Mouse (Mus musculus) megakaryocyte, embryonic 14.5 days (primary cell): ENCODE measurements around the gene Abca4. TPM values are rescaled to one million over a fixed set of nuclear protein-coding genes. Genes with fewer than 3 reads are reported as not detected.

ENCODE experiments used
- H3K27me3 ChIP-seq: replicated peaks from 2 replicates; pipeline ENCODE3; 2012; ENCODE audit warnings: inconsistent platforms
- H3K36me3 ChIP-seq: replicated peaks from 2 replicates; pipeline ENCODE3; 2012; ENCODE audit warnings: low read length, inconsistent platforms, mixed read lengths
- H3K4me1 ChIP-seq: 2 replicates; pipeline ENCODE4 v1.6.1; 2012; ENCODE audit warnings: inconsistent platforms
- H3K4me3 ChIP-seq: replicated peaks from 2 replicates; pipeline ENCODE3; 2012; ENCODE audit warnings: moderate library complexity, mild to moderate bottlenecking, inconsistent platforms
- H3K9me3 ChIP-seq: 2 replicates; pipeline ENCODE4 v1.6.1; 2012; ENCODE audit warnings: inconsistent platforms
- FLI1 ChIP-seq: IDR thresholded peaks from 2 replicates; pipeline ENCODE4 v1.6.1; 2012; ENCODE audit warnings: low read length, inconsistent platforms, mixed read lengths
- GATA1 ChIP-seq: IDR thresholded peaks from 3 replicates; pipeline ENCODE4 v1.6.1; 2012; ENCODE audit warnings: mixed read lengths, low read length, inconsistent platforms, borderline replicate concordance
- polyA plus RNA-seq: library from polyadenylated mRNA; stranded (reverse); fragments of >175 nt; gene quantifications from 2 replicates; pipeline ENCODE4 v1.2.3, GENCODE M21; 2012; ENCODE audit warnings: low replicate concordance; ENCODE audit not compliant: insufficient read depth

Gene Abca4
- 29.2 and 35.1 TPM in 2 replicates for polyA plus RNA-seq

- no peaks in the 10 kb centered on the region for H3K27me3 ChIP-seq
- TF ChIP-seq GATA1 (no peak), FLI1 (no peak)
- no peaks in the 10 kb centered on the region for H3K9me3 ChIP-seq
- peak within 1 kb of the TSS; percentile 86 for H3K4me3 ChIP-seq
- peaks cover 98% of the 10 kb centered on the region for H3K4me1 ChIP-seq
- no peaks in the 10 kb centered on the region for H3K36me3 ChIP-seq
These were observed at the start of gene Abca4 for GRCm38 (mm10) chr3:122043799-122044547. Gene Abca4, plus strand, starts transcription at chr3:122044443.

- Histone ChIP-seq H3K4me3 (no peak overlapping the region), H3K36me3 (peaks cover 82% of the 10 kb centered on the region), H3K27me3 (no peaks in the 10 kb centered on the region), H3K4me1 (peaks cover 22% of the 10 kb centered on the region), H3K9me3 (no peaks in the 10 kb centered on the region)
- TF ChIP-seq FLI1 = no peak
- no peak for TF ChIP-seq GATA1
These were observed 49.1 kb upstream of the Abca4 start for GRCm38 (mm10) chr3:121995125-121995524.

- no peaks in the 10 kb centered on the region for H3K27me3 ChIP-seq
- no peak overlapping the region for H3K4me3 ChIP-seq
- H3K9me3 ChIP-seq = no peaks in the 10 kb centered on the region
- H3K4me1 ChIP-seq = peaks cover 32% of the 10 kb centered on the region
- no peak for TF ChIP-seq FLI1
- TF ChIP-seq GATA1 = no peak
- peaks cover 78% of the 10 kb centered on the region for H3K36me3 ChIP-seq
These were observed 44.3 kb upstream of the Abca4 start for GRCm38 (mm10) chr3:121999934-122000333.

DNA sequence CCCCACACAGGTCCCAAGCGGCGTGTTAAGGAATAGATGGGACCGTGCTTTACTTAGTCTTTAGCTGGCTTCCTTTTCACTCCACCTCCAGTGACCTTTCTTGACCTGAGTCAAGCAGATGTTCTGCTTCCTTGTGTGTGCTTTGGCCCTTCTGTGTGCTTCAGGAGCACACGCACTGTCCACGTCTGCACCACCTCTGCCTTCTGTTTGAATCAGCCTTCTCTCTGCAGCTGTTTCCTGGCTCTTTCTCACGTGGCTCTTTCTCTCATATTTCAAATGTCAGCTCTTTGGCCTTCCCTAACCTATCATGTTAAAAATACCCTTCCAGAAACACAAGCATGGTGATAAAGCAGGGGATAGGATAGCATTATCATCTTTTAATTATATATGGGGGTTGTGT is 42.7 kb upstream of the Abca4 start:
- H3K4me1 ChIP-seq = peaks cover 29% of the 10 kb centered on the region

GRCm38 (mm10) chr3:122009818-122010217 is 34.4 kb upstream of the Abca4 start:
- H3K9me3 ChIP-seq = no peaks in the 10 kb centered on the region
- peaks cover 22% of the 10 kb centered on the region for H3K4me1 ChIP-seq
- no peak overlapping the region for H3K4me3 ChIP-seq
- no peaks in the 10 kb centered on the region for H3K27me3 ChIP-seq
- no peak for TF ChIP-seq GATA1
- no peak for TF ChIP-seq FLI1
- H3K36me3 ChIP-seq = peaks cover 97% of the 10 kb centered on the region

More for the DNA sequence above, 42.7 kb upstream of the Abca4 start:
- Histone ChIP-seq H3K27me3 (no peaks in the 10 kb centered on the region), H3K9me3 (no peaks in the 10 kb centered on the region), H3K4me3 (no peak overlapping the region), H3K36me3 (peaks cover 77% of the 10 kb centered on the region)
- no peak for TF ChIP-seq GATA1
- no peak for TF ChIP-seq FLI1

- Histone ChIP-seq H3K9me3 (no peaks in the 10 kb centered on the region), H3K4me3 (no peak overlapping the region), H3K36me3 (peaks cover 97% of the 10 kb centered on the region), H3K4me1 (peaks cover 22% of the 10 kb centered on the region), H3K27me3 (no peaks in the 10 kb centered on the region)
- no peak for TF ChIP-seq GATA1
- TF ChIP-seq FLI1 = no peak
These were observed 34.0 kb upstream of the Abca4 start for GRCm38 (mm10) chr3:122010292-122010691.

DNA sequence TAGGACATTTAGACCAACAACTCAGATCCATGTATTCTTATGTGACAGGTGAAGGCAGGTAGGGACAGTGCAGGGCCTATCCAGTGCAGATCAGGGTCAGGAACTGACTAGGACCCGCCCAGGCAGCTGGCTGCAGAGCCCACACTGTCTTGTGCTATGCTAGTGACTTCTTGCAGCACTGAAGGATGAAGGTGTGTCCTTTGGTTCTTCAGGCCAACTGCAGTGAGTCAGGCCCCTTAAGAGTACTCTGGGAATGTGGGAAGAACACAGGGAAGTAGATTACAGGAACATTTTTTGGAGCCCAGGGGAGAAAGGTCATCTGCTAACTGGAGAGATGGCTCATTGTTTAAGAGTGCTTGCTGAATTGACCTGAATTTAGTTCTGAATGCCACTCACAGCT is 31.8 kb upstream of the Abca4 start:
- Histone ChIP-seq H3K27me3 (no peaks in the 10 kb centered on the region), H3K4me3 (no peak overlapping the region), H3K36me3 (peaks cover 94% of the 10 kb centered on the region), H3K9me3 (no peaks in the 10 kb centered on the region), H3K4me1 (peaks cover 39% of the 10 kb centered on the region)
- TF ChIP-seq FLI1 = no peak
- no peak for TF ChIP-seq GATA1

DNA sequence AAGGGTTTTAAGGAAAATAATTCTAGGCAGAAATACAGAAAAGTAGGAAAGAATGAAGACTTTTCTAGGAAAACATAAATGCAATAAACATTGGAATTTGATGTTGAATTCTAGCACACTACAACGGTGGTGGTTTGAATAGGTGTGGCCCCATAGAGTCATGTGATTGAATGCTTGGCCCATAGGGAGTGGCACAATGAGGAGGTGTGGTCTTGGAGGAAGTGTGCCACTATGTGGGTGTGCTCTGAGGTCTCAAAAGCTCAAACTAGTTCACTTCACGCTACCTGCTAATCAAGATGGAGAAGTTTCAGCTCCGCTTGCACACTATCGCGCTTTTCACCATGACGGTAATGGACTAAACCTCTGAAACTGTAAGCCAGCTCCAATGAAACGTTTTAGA is 25.8 kb upstream of the Abca4 start:
- Histone ChIP-seq H3K27me3 (no peaks in the 10 kb centered on the region), H3K4me3 (no peak overlapping the region), H3K4me1 (peaks cover 47% of the 10 kb centered on the region), H3K36me3 (peaks cover 50% of the 10 kb centered on the region), H3K9me3 (no peaks in the 10 kb centered on the region)
- TF ChIP-seq GATA1 = no peak
- no peak for TF ChIP-seq FLI1

GRCm38 (mm10) chr3:122019159-122019558 is 25.1 kb upstream of the Abca4 start:
- H3K4me3 ChIP-seq = no peak overlapping the region
- H3K27me3 ChIP-seq = no peaks in the 10 kb centered on the region
- H3K4me1 ChIP-seq = peaks cover 41% of the 10 kb centered on the region
- H3K9me3 ChIP-seq = no peaks in the 10 kb centered on the region
- peaks cover 43% of the 10 kb centered on the region for H3K36me3 ChIP-seq
- TF ChIP-seq GATA1 = no peak

DNA sequence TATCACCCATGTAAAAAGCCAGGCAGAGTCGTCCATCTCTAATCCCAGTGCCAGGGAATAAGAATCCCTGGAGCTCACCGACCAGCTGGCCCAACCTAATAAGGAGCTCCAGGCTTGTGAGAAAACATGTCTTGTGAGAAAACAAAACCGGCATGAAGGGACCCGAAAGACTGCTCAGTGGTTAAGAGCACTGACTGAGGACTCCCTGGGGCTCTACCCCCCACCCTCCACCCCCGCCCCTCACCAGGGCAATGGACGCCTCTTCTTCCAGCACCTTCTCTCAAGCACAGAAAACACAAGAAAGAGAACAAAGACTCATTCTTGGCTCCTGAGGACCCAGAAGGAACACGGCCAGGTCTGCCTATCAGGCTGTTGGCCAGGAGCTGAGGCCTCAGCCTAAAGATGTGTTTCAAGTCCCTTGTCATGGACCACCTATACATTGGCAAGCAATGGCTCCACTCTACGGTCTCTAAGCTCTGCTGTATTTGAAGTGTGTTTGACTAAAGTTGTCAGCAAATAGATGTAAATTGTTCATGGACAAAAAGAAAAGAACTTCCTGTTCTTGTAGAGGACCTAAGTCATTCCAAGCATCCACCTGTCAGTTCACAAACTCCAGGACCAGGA is 23.1 kb upstream of the Abca4 start:
- Histone ChIP-seq H3K4me3 (no peak overlapping the region), H3K9me3 (no peaks in the 10 kb centered on the region), H3K36me3 (peaks cover 25% of the 10 kb centered on the region), H3K4me1 (peaks cover 33% of the 10 kb centered on the region), H3K27me3 (no peaks in the 10 kb centered on the region)
- TF ChIP-seq FLI1 (no peak), GATA1 (no peak)

DNA sequence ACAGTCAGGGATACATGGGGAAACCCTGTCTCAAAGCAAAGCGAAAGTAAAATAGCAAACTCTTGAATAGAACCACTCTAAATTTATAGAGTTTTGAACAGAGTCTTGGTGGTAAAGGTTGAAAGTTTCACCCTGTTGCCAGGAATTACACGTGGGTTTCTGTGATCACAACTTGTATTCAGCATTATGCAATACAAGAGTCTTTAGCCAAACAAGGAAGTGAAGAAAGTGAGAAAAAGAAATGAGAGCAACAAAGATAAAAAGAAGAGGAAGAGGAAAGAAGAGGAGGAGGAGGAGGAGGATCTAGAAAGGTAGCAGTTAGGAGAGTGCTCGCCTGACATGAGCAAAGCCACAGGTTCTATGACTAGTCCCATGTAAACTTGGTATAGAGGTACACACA is 21.9 kb upstream of the Abca4 start:
- TF ChIP-seq GATA1 (no peak), FLI1 (no peak)
- Histone ChIP-seq H3K9me3 (no peaks in the 10 kb centered on the region), H3K4me1 (peaks cover 27% of the 10 kb centered on the region), H3K4me3 (no peak overlapping the region), H3K36me3 (peaks cover 16% of the 10 kb centered on the region), H3K27me3 (no peaks in the 10 kb centered on the region)
